Mouse (Mus musculus) midbrain, embryonic 11.5 days (tissue): ENCODE data around the gene Cdh13. TPM values are rescaled to one million over a fixed set of nuclear protein-coding genes. Genes with fewer than 3 reads are reported as not detected.

Experiments
- ATAC-seq: fragments of 200-750 bp; cut with Nextera tagmentation; 2 replicates; pipeline ENCODE4 v1.8.0; 2017; ENCODE audit warnings: moderate TSS enrichment, moderate library complexity; ENCODE audit not compliant: low FRiP score
- DNase-seq: peaks from one replicate; pipeline ENCODE4 v3.0.0; 2015; ENCODE audit warnings: low spot score; ENCODE audit errors: missing footprints
- H3K27ac ChIP-seq: fragments of 300-500 bp; sonication (generic); 2 replicates; pipeline ENCODE4 v1.5.1; 2014; ENCODE audit warnings: low read depth, low read length
- H3K27me3 ChIP-seq: fragments of 300-500 bp; sonication (generic); 2 replicates; pipeline ENCODE4 v1.6.1; 2014; ENCODE audit warnings: mild to moderate bottlenecking, low read length, moderate library complexity, mixed read lengths; ENCODE audit not compliant: control insufficient read depth, insufficient read depth
- H3K36me3 ChIP-seq: fragments of 300-500 bp; sonication (generic); 2 replicates; pipeline ENCODE4 v1.6.1; 2014; ENCODE audit warnings: mild to moderate bottlenecking, low read length, moderate library complexity, mixed read lengths; ENCODE audit not compliant: control insufficient read depth, insufficient read depth
- H3K4me1 ChIP-seq: fragments of 300-500 bp; sonication (generic); 2 replicates; pipeline ENCODE4 v1.6.1; 2014; ENCODE audit warnings: low read length; ENCODE audit not compliant: control insufficient read depth, insufficient read depth
- H3K4me2 ChIP-seq: fragments of 300-500 bp; sonication (generic); 2 replicates; pipeline ENCODE4 v1.6.1; 2014; ENCODE audit warnings: mild to moderate bottlenecking, moderate library complexity
- H3K4me3 ChIP-seq: fragments of 300-500 bp; sonication (generic); 2 replicates; pipeline ENCODE4 v1.5.1; 2014; ENCODE audit warnings: low read depth, low read length
- H3K9ac ChIP-seq: fragments of 300-500 bp; sonication (generic); 2 replicates; pipeline ENCODE4 v1.6.1; 2014; ENCODE audit warnings: low read length
- H3K9me3 ChIP-seq: fragments of 300-500 bp; sonication (generic); 2 replicates; pipeline ENCODE4 v1.6.1; 2016; ENCODE audit warnings: low read length; ENCODE audit not compliant: control insufficient read depth
- WGBS: fragments of 180-500 bp; shearing (Covaris S2); extraction: QIAGEN DNeasy Blood & Tissue Kit; methylation state at CpG from one replicate; pipeline ENCODE4 v1.1.7; 2014; 5-methylcytosine and 5-hydroxymethylcytosine counted together
- polyA plus RNA-seq: library from polyadenylated mRNA; unstranded; fragments of >200 nt; fragmentation: Nextera tagmentation; extraction: Ambion mirVana; gene quantifications from 2 replicates; pipeline ENCODE4 v1.2.1, GENCODE M21; 2014

Gene Cdh13
- polyA plus RNA-seq, 1 experiment from 2014 or later: 12.2 TPM

DNA sequence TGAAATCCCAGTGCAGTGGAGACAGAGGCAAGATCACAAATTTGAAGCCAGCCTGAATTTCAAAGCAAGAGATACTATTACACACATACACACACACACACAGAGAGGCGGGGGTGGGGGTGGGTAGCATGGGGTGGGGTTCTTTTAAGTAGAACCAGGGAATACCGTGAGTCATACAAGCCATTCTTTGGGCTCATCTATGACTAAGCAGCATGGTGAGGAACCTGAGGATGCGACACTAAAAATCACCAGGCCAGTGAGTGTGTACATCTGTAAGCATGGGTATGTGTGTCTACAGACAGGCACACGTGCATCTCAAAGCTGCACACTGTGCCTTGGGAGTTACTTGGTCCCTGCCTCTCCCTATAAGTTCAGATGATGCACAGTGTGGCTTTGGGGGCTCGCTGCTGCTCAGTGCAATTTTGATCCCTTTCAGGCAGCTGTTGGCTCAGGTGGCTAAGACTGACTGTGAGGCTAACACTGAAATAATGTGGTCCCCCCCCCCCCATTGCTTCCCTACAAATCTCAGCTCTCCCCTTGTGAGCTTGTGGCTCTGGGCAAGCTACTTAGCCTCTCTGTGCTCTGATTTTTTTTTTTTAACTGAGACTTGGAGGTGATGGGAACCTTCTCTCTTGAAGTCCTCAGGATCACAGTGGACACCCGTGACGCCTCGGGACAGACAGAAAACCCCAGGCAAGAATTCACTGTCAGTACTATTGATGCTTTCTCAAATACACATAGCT is 255.5 kb downstream of the Cdh13 start:
- H3K9me3 ChIP-seq: no peaks in the 10 kb centered on the region
- no peak overlapping the region for H3K4me3 ChIP-seq
- peak; percentile 86 for DNase-seq
- WGBS: 53% methylated on average over 8 of the region's 8 CpGs
- peaks cover 36% of the 10 kb centered on the region for H3K27me3 ChIP-seq
- no peak overlapping the region for H3K4me2 ChIP-seq
- H3K27ac ChIP-seq: no peak overlapping the region
- ATAC-seq: peak; percentile 81
- no peaks in the 10 kb centered on the region for H3K36me3 ChIP-seq
- H3K9ac ChIP-seq: no peak overlapping the region
- no peaks in the 10 kb centered on the region; the same call in 1 of the 2 replicates for H3K4me1 ChIP-seq

DNA sequence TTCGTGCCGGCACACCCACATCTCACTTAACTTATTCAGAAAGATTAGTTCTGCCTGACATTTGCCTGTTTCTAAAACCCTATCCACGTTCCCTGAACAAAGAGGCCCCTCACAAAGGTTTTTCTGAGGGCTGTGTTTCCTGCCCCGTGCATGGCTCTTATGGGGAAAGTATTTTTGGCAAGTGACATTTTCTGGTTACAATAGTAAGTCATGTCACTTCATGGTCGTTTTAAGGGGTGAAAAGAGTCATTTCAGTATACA is 256.0 kb downstream of the Cdh13 start:
- Histone ChIP-seq H3K4me3 (no peak overlapping the region), H3K27me3 (peaks cover 36% of the 10 kb centered on the region), H3K4me2 (no peak overlapping the region), H3K27ac (no peak overlapping the region), H3K36me3 (no peaks in the 10 kb centered on the region), H3K9ac (no peak overlapping the region), H3K4me1 (no peaks in the 10 kb centered on the region; the same call in 1 of the 2 replicates), H3K9me3 (no peaks in the 10 kb centered on the region)
- ATAC-seq (no peak), DNase-seq (no peak)
- 16% methylated on average over 5 of the region's 5 CpGs for WGBS

DNA sequence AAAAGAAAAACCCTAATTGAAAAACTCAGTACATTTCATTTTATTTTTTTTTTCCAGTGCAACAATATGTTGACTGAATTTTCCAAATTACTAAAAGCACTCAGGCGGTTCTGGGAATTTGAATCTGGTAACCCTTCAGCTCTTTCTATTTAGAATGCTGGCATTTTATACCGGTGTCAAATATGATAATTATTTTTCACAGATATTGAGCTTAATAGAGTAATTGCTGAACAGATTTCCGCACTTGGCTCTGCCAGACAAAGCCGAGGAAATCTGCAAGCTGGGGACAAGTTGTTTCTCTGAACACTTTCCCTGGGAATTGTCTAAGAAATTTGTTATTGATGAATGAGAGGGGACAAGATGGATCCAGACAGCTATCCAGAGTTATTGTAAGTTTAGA is 256.4 kb downstream of the Cdh13 start:
- Histone ChIP-seq H3K9me3 (no peaks in the 10 kb centered on the region), H3K27ac (no peak overlapping the region), H3K9ac (no peak overlapping the region), H3K4me3 (no peak overlapping the region), H3K27me3 (peaks cover 36% of the 10 kb centered on the region), H3K4me1 (no peaks in the 10 kb centered on the region; the same call in 1 of the 2 replicates), H3K4me2 (no peak overlapping the region), H3K36me3 (no peaks in the 10 kb centered on the region)
- WGBS: 67% methylated on average over 4 of the region's 4 CpGs
- DNase-seq (peak; percentile 67), ATAC-seq (no peak)

DNA sequence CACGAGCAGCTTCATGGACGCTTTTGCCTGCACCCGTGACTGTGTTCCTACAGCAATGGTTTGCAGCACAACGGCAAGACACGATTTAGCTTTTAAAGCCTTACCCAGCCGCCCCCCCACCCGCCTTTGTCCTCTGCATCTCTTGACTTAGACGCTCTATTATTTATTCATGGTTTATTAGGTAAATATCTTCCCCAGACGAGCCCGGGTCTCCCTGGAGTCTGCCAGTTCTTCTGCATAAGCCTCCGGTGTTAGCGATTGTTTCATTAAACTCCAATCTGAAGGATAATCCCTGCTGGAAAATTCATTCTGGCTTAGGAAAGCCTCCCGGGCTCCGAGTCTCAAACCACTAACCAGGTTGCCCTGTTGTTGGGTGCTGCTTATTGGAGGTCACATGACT is 268.9 kb downstream of the Cdh13 start:
- Histone ChIP-seq H3K4me2 (no peak overlapping the region), H3K27ac (peak overlapping the region; percentile 27; the same call in 1 of the 2 replicates), H3K36me3 (no peaks in the 10 kb centered on the region), H3K9me3 (no peaks in the 10 kb centered on the region), H3K4me3 (no peak overlapping the region), H3K4me1 (no peaks in the 10 kb centered on the region; the same call in 1 of the 2 replicates), H3K27me3 (no peaks in the 10 kb centered on the region), H3K9ac (no peak overlapping the region)
- WGBS: 59% methylated on average over 14 of the region's 14 CpGs
- DNase-seq (no peak), ATAC-seq (peak; percentile 72)

DNA sequence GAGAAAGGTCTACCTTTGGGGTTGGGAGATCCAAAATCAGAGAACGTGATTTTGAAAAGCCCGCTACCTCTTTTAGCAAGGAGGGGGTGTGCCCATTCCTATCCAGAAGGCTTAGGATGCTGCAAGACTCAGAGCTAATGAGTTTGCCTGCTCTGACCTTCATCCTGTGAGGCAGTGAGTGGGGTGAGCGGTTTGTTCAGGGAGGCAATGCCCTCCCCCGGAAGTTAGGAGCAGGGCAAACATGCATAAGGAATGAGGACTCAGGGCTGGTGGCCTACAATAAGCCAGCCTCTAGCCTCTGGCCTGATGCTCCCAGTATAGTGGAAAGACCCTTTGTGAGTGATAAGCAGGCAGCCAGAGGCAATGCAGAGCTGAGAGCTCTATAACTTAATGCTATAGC is 269.3 kb downstream of the Cdh13 start:
- Histone ChIP-seq H3K36me3 (no peaks in the 10 kb centered on the region), H3K9me3 (no peaks in the 10 kb centered on the region), H3K4me3 (no peak overlapping the region), H3K27me3 (no peaks in the 10 kb centered on the region), H3K9ac (no peak overlapping the region), H3K4me1 (no peaks in the 10 kb centered on the region; the same call in 1 of the 2 replicates), H3K27ac (0 out of 2 replicates have a peak overlapping the region, but pooled peaks have one; percentile 27), H3K4me2 (no peak overlapping the region)
- WGBS: 61% methylated on average over 4 of the region's 4 CpGs
- ATAC-seq (peak; percentile 76), DNase-seq (peak; percentile 79)

DNA sequence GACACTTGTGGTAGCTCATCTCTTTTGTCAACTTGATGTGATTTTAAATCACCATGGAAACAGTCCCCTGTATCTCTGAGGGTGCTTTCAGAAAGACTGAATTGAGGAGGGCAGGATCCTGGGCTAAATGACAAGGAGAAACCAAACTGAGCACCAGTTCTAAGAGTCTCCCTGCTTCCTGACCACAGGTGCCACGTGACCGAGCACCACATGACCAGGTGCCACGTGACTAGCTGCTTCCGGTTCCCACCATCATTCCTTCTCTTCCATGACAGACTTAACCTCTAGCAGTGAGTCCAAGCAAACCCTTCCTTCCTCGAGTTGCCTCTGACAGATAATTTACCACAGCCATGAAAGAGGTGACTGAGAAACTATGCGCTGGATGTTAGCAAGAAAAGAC is 280.5 kb downstream of the Cdh13 start:
- ATAC-seq: no peak

DNA sequence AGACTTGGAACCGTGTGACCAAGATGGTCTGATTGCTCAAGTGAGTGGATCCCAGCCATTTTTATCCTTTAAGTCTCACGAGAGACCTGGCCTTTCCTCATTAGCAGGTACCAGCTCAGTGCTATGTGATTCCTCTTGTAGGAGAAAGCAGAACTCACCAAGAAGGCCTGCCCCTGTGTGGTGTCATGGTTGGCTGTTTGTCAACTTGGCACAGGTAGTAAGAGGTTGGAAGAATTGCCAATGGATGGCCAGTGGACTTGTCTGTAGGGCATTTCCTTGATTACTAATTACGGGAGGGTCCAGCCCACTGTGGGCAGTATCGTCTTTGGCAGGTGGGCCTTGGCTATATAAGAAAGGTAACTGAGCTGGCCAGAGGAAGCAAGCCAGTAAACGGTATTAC is 281.7 kb downstream of the Cdh13 start:
- no peaks in the 10 kb centered on the region; the same call in 1 of the 2 replicates for H3K4me1 ChIP-seq
- no peak overlapping the region for H3K27ac ChIP-seq
- no peaks in the 10 kb centered on the region for H3K36me3 ChIP-seq
- H3K27me3 ChIP-seq: no peaks in the 10 kb centered on the region
- no peak overlapping the region for H3K4me3 ChIP-seq
- H3K9ac ChIP-seq: no peak overlapping the region
- no peaks in the 10 kb centered on the region for H3K9me3 ChIP-seq
- DNase-seq (no peak), ATAC-seq (no peak)
- no peak overlapping the region for H3K4me2 ChIP-seq
- 92% methylated on average over 5 of the region's 5 CpGs for WGBS

More for the DNA sequence above, 280.5 kb downstream of the Cdh13 start:
- no peak for DNase-seq
- no peaks in the 10 kb centered on the region for H3K36me3 ChIP-seq
- no peaks in the 10 kb centered on the region for H3K9me3 ChIP-seq
- no peak overlapping the region for H3K27ac ChIP-seq
- no peak overlapping the region for H3K4me3 ChIP-seq
- H3K9ac ChIP-seq: no peak overlapping the region
- WGBS: 84% methylated on average over 6 of the region's 6 CpGs
- no peak overlapping the region for H3K4me2 ChIP-seq
- no peaks in the 10 kb centered on the region for H3K4me1 ChIP-seq
- H3K27me3 ChIP-seq: no peaks in the 10 kb centered on the region

DNA sequence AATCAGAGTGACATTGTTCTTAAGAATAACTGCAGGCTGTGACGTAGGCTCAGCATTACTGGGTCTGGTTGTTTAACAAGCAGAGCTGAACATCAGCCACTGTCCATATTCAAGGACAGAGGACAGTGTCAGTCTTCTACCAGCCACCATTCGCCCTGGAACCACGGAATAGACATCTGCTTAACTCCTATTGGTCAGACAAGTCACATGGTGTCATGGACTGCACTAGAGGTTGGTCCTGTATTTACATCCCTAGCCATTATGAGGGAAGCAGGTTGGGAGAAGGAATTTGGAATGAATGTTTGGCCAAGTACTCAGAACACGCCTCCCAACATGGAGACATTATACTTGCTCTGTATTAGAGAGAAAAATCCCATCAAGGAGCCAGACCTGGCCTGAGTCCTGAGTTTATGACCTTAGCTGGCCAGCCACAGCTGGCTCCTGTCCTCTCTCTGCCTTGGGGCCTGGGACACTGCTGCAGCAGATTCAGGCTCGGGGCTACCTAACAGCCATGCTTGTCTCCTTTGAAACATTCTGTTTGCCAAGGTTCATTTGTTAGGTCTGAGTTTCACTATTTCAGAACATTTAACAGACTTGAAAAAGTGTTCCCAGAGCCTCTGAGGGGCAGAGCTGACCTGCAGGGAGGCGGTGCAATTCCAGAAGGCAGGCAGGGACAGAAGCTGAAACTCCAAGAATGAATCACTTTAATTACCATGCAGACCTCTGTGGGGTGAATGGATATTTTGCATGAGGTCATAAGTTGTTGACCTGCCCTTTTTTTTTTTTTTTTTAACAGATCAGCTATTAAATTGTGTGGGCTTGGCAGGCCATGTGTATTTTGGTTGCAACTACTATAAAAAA is 282.6 kb downstream of the Cdh13 start:
- Histone ChIP-seq H3K27ac (no peak overlapping the region), H3K4me3 (no peak overlapping the region), H3K9ac (no peak overlapping the region), H3K4me2 (no peak overlapping the region), H3K36me3 (no peaks in the 10 kb centered on the region), H3K27me3 (no peaks in the 10 kb centered on the region), H3K9me3 (no peaks in the 10 kb centered on the region), H3K4me1 (no peaks in the 10 kb centered on the region; the same call in 1 of the 2 replicates)
- 78% methylated on average over 6 of the region's 6 CpGs for WGBS
- DNase-seq (no peak), ATAC-seq (no peak)

DNA sequence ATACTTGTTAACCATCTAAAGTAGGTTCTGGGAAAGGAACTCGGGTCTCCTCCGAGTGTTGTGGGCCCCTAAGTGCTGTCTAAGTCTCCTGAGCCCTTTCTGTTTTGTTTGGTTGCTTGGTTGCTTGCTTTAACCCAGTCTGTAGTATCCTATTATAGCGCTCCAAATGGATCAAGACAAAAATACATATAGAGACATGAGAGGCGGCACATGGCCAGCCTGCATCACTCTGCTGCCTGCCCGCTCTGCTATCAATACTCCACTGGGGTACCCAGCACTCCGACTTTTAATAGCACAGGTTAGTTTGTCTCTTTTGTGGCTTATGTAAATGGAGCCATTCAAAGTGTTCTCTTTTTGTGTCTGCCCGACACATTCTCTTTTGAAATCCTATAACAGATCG is 285.8 kb downstream of the Cdh13 start:
- no peak overlapping the region for H3K27ac ChIP-seq
- no peak for ATAC-seq
- WGBS: 71% methylated on average over 8 of the region's 8 CpGs
- H3K4me2 ChIP-seq: no peak overlapping the region
- no peaks in the 10 kb centered on the region for H3K27me3 ChIP-seq
- no peak for DNase-seq
- no peaks in the 10 kb centered on the region; the same call in 1 of the 2 replicates for H3K4me1 ChIP-seq
- H3K4me3 ChIP-seq: no peak overlapping the region
- H3K9me3 ChIP-seq: no peaks in the 10 kb centered on the region
- H3K9ac ChIP-seq: no peak overlapping the region
- H3K36me3 ChIP-seq: no peaks in the 10 kb centered on the region
